Mouse (Mus musculus) megakaryocyte, embryonic 14.5 days (primary cell): ENCODE measurements at regions not wholly inside any gene's neighbourhood (a gene's known extent, or its start where the extent isn't known, plus 50 kb on each side); places are given as distances from the start of the nearest gene placed in this dataset.

Source experiments
- H3K27me3 ChIP-seq: replicated peaks from 2 replicates; pipeline ENCODE3; 2012; ENCODE audit warnings: inconsistent platforms
- H3K36me3 ChIP-seq: replicated peaks from 2 replicates; pipeline ENCODE3; 2012; ENCODE audit warnings: low read length, inconsistent platforms, mixed read lengths
- H3K4me1 ChIP-seq: 2 replicates; pipeline ENCODE4 v1.6.1; 2012; ENCODE audit warnings: inconsistent platforms
- H3K4me3 ChIP-seq: replicated peaks from 2 replicates; pipeline ENCODE3; 2012; ENCODE audit warnings: moderate library complexity, mild to moderate bottlenecking, inconsistent platforms
- H3K9me3 ChIP-seq: 2 replicates; pipeline ENCODE4 v1.6.1; 2012; ENCODE audit warnings: inconsistent platforms
- FLI1 ChIP-seq: IDR thresholded peaks from 2 replicates; pipeline ENCODE4 v1.6.1; 2012; ENCODE audit warnings: low read length, inconsistent platforms, mixed read lengths
- GATA1 ChIP-seq: IDR thresholded peaks from 3 replicates; pipeline ENCODE4 v1.6.1; 2012; ENCODE audit warnings: mixed read lengths, low read length, inconsistent platforms, borderline replicate concordance

DNA sequence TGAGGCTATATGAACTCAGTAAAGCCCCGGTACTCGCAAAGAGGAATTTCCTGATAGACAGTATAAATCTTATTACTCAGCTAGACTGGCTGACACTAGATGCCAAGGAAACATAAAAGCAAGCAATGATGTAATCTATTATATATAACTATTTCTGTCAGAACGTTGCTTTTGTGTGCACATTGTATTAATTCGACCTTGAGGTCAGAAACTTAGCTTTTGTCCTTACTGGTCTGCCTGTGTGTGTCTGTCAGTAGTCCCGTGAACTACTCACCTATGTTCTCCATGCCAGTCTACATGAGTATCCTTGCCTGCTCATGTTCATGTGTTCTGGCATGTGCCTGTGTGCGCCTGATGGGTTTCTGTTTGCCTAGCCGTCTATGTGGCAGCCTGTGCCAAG is 70.5 kb downstream of the Tmx1 start:
- H3K27me3 ChIP-seq, result peaks cover 6% of the 10 kb centered on the region
- TF ChIP-seq FLI1 (no peak), GATA1 (no peak)
- no peak overlapping the region for H3K4me3 ChIP-seq
- peaks cover 5% of the 10 kb centered on the region; the same call in 1 of the 2 replicates for H3K9me3 ChIP-seq
- H3K4me1 ChIP-seq, result no peaks in the 10 kb centered on the region
- no peaks in the 10 kb centered on the region for H3K36me3 ChIP-seq

DNA sequence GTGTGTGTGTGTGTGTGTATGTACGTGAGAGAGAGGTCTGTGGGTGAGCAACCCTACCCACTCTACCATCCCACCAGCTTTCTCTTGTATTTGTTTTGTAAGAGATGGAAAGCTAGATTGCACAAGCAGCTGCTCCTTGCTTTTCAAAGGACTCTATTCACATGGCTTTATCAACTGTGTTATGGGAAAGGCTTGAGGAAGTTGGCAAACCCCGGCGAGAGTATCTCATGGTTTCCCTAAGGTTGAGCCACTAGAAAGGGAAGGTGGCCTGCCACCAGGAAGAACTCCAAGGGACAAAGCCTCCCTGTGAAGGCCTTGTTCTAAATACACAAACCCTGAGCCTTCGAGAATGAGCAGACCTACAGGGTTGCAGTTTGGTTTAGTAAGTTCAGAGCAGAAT is 71.8 kb downstream of the Tmx1 start:
- Histone ChIP-seq H3K27me3 (peaks cover 6% of the 10 kb centered on the region), H3K36me3 (no peaks in the 10 kb centered on the region), H3K9me3 (peaks cover 5% of the 10 kb centered on the region; the same call in 1 of the 2 replicates), H3K4me1 (no peaks in the 10 kb centered on the region), H3K4me3 (no peak overlapping the region)
- TF ChIP-seq GATA1 (no peak), FLI1 (no peak)

DNA sequence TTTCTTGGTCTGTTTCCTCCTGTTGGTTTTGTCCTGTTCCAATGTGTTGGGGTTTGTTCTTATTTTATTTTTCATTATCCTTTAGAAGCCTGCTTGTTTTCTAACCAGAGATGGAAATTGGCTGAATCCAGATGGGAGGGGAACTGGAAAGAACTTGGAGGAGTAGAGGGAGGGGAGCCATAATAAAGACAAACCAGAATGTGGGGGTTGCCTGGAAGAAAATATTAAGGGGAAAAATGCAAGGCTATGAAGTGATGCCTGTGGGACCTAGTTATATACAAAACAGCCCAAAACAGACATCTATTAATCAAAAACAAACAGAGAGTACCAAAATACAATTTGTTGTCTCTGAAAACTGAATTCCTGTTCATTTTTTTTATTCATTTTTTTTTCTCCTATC is 78.8 kb downstream of the Tmx1 start:
- Histone ChIP-seq H3K4me1 (no peaks in the 10 kb centered on the region), H3K4me3 (no peak overlapping the region), H3K9me3 (peaks cover 4% of the 10 kb centered on the region; the same call in 1 of the 2 replicates), H3K27me3 (peaks cover 5% of the 10 kb centered on the region), H3K36me3 (no peaks in the 10 kb centered on the region)
- no peak for TF ChIP-seq FLI1
- no peak for TF ChIP-seq GATA1

DNA sequence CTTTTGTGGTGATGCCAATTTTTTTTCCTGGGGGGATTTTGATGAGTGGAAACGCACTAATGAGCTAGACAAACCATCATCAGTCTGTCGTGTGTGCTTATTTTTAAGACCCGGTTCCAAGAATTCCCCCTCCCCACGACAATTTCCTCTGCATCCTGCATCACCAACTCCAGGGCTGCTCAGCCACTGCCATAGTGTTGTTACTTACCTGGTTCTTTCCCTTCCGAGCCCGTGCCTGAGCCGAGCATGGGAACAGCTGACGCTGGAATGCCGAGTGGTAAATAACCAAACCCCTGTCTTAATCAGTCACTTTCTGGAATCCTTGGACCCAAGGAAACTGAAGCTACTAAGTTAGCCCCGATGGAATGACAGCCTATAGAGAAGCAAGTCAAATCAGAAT is 79.3 kb downstream of the Tmx1 start:
- Histone ChIP-seq H3K27me3 (peaks cover 5% of the 10 kb centered on the region), H3K36me3 (no peaks in the 10 kb centered on the region), H3K4me3 (no peak overlapping the region), H3K9me3 (no peaks in the 10 kb centered on the region), H3K4me1 (no peaks in the 10 kb centered on the region)
- no peak for TF ChIP-seq GATA1
- TF ChIP-seq FLI1, result no peak

DNA sequence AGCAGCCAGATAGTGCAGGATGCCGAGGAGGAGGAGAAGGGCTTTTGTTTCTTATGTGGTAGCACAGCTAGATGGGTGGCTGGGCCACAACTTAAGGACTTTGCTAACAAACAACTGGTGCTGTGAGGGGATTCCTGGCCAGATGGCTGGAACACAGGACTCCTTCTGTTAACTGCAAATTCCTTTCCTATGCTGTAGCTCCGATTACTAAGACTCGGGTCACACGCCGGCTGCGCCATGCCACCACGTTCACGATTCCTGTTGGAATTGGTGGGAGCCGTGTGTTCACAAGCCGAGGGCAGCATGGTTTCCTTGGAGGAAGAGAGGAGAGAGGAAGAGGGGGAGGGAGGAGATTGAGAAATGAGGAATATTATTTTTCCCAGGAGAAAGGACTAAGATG is 79.9 kb downstream of the Tmx1 start:
- H3K27me3 ChIP-seq, result peaks cover 5% of the 10 kb centered on the region
- TF ChIP-seq GATA1, result no peak
- TF ChIP-seq FLI1, result no peak
- H3K9me3 ChIP-seq, result no peaks in the 10 kb centered on the region
- H3K4me3 ChIP-seq, result no peak overlapping the region
- no peaks in the 10 kb centered on the region for H3K4me1 ChIP-seq
- no peaks in the 10 kb centered on the region for H3K36me3 ChIP-seq

DNA sequence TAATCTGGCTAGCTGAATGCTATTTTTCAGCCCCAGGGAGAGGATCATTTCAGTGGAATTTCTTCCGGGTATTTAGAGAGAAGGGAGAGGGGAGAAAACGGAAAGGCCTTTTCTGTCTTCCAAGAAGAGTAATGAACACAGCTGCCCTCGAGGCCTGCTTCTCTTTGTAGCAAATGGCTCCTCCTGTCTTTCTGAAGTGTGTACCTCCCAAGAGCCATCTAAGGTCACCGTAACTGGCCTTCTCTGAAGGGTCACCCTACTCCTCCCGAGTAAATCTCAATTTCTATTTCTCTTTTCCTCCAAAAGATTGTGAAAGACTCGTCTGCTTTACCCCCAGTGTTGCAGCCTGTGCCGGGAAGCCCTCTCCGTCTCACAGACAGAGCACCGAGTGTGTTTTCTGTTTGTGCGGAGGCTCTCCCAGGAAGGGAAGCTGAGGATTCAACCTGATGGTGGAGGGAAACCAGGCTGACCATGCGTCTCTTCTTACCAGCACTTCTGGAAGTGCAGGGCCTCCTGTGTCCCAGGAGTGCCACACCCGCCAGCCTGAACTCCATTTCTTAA is 80.6 kb downstream of the Tmx1 start:
- no peak for TF ChIP-seq GATA1
- no peak for TF ChIP-seq FLI1
- Histone ChIP-seq H3K36me3 (no peaks in the 10 kb centered on the region), H3K4me1 (no peaks in the 10 kb centered on the region), H3K4me3 (no peak overlapping the region), H3K27me3 (peaks cover 5% of the 10 kb centered on the region), H3K9me3 (no peaks in the 10 kb centered on the region)

DNA sequence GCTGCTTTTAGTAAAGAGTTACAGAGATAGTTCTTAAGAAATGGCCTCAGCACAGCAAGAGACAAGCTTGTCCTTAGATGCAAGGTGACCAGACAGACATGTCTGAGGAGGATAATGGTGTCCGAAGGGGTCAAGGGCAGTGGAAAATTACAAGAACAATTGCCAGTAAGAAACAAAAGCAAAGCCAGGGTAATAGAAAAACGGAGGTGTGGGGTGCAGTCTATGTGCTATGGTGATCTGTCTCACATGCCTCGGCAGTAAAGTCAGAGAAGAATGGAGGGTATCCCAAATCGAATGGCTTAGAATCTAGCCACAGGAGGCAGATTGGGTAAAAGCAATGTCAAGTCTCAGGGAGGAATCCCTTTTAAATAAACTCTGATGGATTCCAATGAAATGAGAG is 86.2 kb downstream of the Tmx1 start:
- Histone ChIP-seq H3K9me3 (no peaks in the 10 kb centered on the region), H3K4me1 (no peaks in the 10 kb centered on the region), H3K4me3 (no peak overlapping the region), H3K27me3 (peaks cover 8% of the 10 kb centered on the region), H3K36me3 (no peaks in the 10 kb centered on the region)
- no peak for TF ChIP-seq GATA1
- TF ChIP-seq FLI1, result no peak

DNA sequence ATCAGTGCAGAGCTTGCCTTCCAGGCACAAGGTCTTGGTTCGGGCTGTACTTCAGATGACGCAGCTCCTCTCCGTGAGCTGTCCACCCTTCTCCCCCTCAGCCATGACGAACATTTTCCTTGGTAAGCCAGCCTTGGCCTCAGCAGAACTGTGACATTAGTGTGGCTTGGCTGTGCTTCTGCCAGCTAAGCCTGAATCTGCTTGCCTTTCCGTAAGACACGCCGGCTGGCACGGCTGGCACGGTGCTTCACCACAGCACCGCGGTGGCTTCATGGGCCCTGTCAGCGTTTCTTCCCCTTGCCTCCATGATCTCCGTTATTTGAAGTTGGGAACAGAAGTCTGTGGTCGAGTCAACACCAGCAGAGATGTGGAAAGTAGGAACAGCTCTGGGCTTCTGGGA is 87.0 kb downstream of the Tmx1 start:
- H3K36me3 ChIP-seq, result no peaks in the 10 kb centered on the region
- H3K9me3 ChIP-seq, result no peaks in the 10 kb centered on the region
- no peak overlapping the region for H3K4me3 ChIP-seq
- peaks cover 10% of the 10 kb centered on the region for H3K27me3 ChIP-seq
- no peaks in the 10 kb centered on the region for H3K4me1 ChIP-seq
- TF ChIP-seq GATA1 (no peak), FLI1 (no peak)

DNA sequence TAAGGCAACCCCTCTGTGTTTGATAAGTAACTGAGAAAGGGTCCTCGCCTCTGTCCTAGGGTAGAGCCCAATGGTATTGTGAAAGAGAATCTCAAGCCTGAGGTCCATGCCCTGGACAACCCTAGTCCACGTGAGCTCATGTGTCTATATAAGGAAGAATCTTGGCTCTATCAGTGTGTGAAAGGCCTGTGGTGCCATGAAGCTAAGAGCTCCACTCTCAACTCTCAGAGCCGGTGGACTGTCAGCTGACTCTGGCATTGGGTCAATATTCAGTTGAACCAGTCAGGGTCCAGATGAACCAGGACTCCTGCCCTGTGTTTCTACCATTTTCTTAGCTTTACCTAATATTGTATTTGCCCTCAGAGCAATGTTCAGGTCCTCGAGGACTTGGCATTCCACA is 88.5 kb downstream of the Tmx1 start:
- H3K4me3 ChIP-seq, result no peak overlapping the region
- H3K36me3 ChIP-seq, result no peaks in the 10 kb centered on the region
- H3K4me1 ChIP-seq, result no peaks in the 10 kb centered on the region
- H3K27me3 ChIP-seq, result peaks cover 12% of the 10 kb centered on the region
- no peaks in the 10 kb centered on the region for H3K9me3 ChIP-seq
- TF ChIP-seq FLI1 (no peak), GATA1 (no peak)

DNA sequence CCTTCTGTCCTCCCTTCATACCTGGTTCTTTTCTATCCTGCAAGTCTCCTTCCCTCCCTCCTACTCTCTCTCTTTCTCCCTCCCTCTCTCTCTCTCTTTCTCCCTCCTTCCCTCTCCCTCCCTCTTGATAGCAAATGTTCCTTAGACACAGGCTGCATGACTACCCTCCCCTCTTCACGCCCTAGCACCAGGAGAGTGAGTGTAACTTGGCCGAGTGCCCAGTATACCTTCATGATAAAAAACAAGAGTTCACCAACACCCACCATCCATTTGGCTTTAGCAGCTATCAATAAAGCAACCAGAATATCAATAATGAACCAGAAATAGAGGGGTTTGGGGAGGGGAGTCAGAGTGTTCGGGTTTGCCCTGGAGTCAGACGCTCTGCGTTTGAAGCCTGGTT is 90.4 kb downstream of the Tmx1 start:
- no peaks in the 10 kb centered on the region for H3K36me3 ChIP-seq
- H3K9me3 ChIP-seq, result no peaks in the 10 kb centered on the region
- TF ChIP-seq FLI1 (no peak), GATA1 (no peak)
- peaks cover 12% of the 10 kb centered on the region for H3K27me3 ChIP-seq
- no peaks in the 10 kb centered on the region for H3K4me1 ChIP-seq
- no peak overlapping the region for H3K4me3 ChIP-seq

DNA sequence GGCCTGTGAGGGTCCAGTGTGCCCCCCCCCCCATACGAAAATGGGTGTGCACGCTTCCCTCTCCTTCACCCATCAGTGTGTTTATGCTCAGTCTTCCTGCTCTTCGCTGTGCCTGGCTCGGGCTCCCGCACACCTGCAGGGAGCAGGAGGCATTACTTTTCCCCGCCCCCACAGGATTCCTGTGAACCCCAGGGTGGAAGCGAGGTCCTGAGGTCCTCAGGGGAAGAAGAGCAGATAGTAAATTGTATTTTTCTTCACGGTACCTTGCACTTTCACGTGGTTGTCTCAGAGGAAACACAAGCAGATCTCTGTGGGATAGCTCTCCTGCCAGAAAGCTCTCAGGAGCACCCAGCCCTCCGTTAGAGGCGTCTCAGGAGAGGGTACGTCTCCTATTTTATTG is 91.4 kb downstream of the Tmx1 start:
- H3K9me3 ChIP-seq, result peaks cover 2% of the 10 kb centered on the region; the same call in 1 of the 2 replicates
- no peak overlapping the region for H3K4me3 ChIP-seq
- TF ChIP-seq FLI1 (no peak), GATA1 (no peak)
- H3K36me3 ChIP-seq, result no peaks in the 10 kb centered on the region
- H3K4me1 ChIP-seq, result no peaks in the 10 kb centered on the region
- peaks cover 12% of the 10 kb centered on the region for H3K27me3 ChIP-seq
